Mouse (Mus musculus): ENCODE measurements around the gene Cd36. TPM values are rescaled to one million over a fixed set of nuclear protein-coding genes. Genes with fewer than 3 reads are reported as not detected.

Gene Cd36
- polyA plus RNA-seq, 1 experiment = 466 TPM

- no peak for DNase-seq (ENCODE audit: low read depth)
Measured at GRCm38 (mm10) chr5:17806774-17807377, 81.7 kb downstream of the Cd36 start.

GRCm38 (mm10) chr5:17776571-17776970 is 112.0 kb downstream of the Cd36 start:
- DNase-seq (ENCODE audit: low read depth) = no peak

DNA sequence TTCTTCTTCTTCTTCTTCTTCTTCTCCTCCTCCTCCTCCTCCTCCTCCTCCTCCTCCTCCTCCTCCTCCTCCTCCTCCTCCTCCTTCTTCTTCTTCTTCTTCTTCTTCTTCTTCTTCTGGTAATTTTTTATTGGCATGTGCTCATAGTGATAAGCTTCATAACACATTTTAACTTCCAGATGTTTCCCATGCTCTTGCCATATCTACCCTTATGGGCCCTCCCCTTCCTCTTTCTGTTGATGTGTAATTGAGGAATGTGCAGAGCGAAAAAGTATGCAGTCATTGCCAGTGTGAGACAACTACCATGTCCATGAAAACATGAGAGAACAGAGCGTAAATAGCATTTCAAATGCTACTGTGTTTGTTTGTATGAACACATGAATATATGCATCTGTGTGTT is 118.3 kb downstream of the Cd36 start:
- no peak for DNase-seq (ENCODE audit: low read depth)

DNA sequence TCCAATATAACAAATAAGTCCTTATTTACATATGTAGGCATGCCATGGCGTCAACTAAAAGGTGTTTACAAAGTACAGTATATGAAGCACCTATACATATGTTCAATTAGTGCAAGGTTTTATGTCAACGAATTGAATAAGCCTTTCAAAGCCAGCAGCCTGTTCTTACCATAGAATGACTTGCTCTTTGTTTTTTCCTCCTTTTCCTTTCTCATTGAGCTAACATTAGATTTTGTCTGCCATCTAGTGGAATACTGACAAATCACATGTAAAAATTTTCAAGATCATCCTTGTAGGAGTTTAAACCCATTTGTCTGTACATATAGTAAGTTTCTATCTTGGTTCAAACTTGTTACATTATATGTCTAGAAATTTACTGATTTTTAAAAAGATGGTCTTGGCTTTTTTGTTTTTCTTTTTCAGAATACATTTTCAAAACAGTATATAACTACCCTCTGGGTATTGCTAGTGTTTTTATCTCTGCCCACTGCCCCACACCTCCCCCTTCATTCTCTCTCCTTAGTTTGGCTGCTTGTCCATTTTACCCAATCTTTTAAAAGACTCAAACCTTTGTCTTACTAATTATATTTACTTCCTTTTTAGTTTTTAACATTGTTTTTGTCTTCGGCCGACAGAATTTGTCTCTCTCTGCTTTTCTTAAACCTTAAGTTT is 122.5 kb downstream of the Cd36 start:
- peak; percentile 20 for DNase-seq (ENCODE audit: low read depth)

- DNase-seq (ENCODE audit: low read depth) = no peak
Measured at GRCm38 (mm10) chr5:17753471-17754005, 135.1 kb downstream of the Cd36 start.

- DNase-seq (ENCODE audit: low read depth) = no peak
Measured at GRCm38 (mm10) chr5:17748293-17748692, 140.3 kb downstream of the Cd36 start.

- no peak for DNase-seq (ENCODE audit: low read depth)
Measured at GRCm38 (mm10) chr5:17747143-17747542, 141.5 kb downstream of the Cd36 start.

DNA sequence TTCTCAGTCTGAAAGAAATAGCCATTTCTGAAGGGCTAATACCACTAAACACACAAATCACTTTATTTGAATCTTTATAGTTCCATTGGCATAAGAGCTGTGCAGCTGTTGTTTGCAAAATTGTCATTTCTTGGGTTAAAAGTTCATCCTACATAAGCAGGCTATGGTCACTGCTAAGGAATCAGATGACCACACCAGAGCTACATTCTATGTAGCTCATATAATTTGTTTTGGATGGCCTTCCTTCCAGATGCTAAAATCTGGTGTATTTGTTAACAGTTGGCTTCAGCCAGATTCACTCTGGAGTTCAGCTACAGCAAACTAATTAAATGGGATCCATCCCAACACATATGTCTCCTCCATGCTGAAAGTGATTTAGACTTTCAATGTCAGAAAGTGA is 142.1 kb downstream of the Cd36 start:
- no peak for DNase-seq (ENCODE audit: low read depth)

GRCm38 (mm10) chr5:17739805-17740204 is 148.8 kb downstream of the Cd36 start:
- DNase-seq (ENCODE audit: low read depth) = no peak

Other genes with a start within 250 kb of the Cd36 start
- 0.07 TPM in 1 of 2 replicates, not detected in the other for gene Gnat3, start 73.7 kb upstream of the Cd36 start, polyA plus RNA-seq (2012; rRNA removed)